Mouse (Mus musculus) ES-CJ7 (cell line): Measurements from ENCODE around the gene Col17a1.

Source experiments
- DNase-seq: peaks from one replicate; pipeline ENCODE4 v3.0.0; 2011; ENCODE audit warnings: low read depth, low spot score

Gene Col17a1

DNA sequence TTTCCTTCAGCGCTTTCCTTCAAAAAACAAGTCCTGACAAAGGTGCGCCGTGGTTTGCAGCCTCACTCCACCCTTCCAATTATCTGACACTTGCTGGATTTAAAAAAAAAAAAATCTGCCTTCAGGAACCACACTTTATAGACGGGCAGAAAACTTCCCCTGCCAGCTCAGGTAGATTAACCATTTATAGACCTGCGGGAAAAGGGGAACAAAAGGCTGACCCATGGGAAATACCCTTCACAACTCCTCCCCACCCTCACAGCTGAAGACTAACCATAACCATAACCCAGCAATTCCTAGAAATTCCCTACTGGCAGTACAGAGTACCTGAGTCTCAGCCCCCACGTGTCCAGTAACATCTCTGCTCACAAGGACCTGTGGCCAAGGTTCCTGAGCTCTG lies at the start of gene Col17a1:
Col17a1 (minus strand) TSS at position 101 of the 400 bp plus-strand sequence.
- DNase-seq: no peak

DNA sequence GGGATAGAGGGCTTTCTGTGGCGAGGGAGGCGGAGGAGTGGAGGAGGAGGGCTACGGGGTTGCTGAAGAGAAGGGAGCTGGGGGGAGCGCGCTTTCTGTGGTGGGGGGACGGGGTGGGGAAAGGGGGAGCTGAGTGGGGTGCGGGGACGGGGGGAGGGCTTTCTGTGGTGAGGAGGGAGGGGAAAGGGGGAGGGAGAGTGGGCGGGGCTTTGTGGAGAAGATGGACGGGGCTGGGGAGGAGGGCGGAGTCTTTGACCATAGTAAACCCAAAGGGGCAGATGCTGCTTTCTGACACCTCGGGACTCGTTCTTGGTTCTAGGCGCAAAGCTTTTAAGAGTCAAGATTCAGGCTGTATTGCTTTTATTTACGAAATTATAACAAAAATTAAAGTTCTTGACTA lies 40.0 kb upstream of the Col17a1 start:
- peak; percentile 67 for DNase-seq

DNA sequence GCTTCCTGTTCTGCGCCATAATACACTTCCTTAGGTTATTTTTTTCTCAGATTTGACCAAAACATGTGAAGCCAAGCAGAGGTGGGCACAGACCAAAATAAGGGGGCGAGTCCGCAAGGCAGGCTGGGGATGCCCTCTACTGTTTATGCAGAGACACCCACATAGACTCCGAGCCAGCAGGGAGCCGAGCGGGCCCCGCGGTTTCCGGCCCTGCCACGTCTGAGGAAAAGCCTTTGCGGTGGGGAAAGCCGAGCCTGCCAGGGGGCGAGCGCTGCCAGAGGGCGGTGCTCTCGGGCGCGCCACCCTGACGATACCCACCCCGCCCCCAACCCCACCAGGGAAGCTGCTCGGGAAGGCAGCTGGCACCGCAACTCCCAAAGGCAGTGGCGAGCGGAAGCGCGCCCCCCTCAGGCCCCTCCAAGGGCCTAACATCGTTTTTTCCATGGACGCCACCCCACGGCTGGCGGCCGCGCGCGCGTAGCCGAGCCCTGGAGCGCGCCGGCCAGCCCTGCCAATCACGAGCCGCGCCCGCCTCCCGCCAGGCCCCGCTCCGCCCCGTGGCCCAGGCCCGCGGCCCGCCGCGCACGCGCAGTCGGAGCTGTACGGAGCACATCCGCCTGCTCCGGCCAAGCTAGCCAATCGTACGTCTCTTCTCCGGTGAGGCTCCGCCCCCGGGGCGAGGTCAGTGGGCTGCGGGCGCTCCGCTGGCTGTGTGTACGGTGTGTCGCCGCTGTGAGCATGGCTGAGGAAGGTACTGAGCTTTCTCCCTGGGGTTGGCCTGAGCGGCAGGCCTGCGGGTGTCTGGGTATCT lies 39.4 kb upstream of the Col17a1 start, which contains the start of gene Sfr1:
Sfr1 (plus strand) TSS at position 612 of the 811 bp plus-strand sequence.
- peak; percentile 96 for DNase-seq

DNA sequence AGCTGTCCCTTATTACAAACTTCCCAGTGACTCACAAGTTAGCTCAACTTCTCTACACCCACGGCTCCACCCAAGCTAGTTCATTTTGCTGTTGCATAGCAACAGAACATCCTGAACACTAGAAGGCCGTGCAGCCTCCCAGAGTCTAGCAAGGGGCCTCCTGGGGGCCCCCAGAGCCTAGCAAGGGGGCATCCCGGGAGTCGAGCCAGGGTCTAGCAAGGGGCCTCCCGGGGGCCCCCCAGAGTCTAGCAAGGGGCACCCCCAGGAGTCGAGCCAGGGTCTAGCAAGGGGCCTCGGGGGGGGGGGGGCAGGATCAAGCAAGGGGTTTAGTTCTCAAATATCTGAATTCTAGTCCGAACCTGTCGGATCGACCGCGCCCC lies 38.8 kb upstream of the Col17a1 start:
- DNase-seq: peak; percentile 69

DNA sequence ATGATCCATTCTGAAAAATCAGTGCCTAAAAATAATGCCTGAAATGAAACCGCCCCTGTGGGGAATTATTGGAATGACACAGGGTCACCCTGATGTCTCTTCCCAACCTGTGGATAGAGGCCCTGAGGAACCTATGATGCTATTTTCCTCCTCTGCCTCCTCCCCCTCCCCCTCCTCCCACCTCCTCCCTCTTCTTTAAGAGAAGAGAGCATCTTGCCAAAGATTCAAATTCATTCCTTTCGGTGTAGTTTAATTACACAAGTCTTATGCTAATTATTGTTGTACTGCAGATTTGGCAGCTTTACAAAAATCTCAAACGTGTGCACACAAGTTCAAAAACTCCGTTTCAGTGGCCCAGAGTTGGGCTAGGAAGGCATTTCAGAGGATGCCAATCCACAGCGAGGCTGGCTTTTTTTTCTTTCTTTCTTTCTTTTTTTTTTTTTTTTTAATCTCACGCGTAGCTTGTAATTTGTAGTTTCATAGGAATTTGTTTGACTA lies 33.8 kb upstream of the Col17a1 start:
- no peak for DNase-seq

DNA sequence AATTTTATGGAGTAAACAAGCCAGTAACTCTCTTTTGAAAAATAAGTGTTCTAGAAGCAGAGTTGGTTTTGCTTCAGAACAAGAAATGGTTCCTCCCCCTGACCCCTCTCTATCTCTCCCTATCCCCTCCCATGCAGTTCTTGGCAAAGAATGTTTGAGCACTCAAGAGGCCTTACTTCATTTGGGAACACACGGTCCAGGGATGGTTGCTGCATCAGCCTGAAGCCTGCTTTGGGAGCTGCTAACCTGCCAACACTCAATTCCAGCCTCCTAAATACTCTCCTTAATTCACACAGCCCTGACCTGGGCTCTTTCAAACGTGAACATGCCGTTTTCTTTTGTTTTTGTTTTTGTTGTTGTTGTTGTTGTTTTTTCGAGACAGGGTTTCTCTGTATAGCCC lies 33.0 kb upstream of the Col17a1 start:
- no peak for DNase-seq

DNA sequence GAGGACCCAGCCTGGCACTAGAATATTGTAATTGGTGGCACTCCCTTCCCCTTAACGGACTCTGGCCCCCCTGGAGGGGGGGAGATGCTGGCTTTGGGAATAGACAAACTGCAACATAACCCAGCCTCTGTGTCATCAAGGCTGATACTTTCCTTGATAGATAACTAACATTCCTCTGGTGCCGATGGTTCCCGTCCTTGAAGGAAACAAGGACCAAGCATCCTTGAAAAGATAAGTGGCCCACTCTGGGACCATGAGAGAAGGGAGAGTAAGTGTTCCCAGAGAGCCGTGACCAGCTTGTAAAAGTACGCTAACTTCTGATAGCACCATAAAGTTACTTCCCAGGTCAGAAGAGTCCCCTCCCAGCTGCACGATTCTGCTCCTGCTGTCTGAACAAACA lies 30.6 kb upstream of the Col17a1 start:
- no peak for DNase-seq

DNA sequence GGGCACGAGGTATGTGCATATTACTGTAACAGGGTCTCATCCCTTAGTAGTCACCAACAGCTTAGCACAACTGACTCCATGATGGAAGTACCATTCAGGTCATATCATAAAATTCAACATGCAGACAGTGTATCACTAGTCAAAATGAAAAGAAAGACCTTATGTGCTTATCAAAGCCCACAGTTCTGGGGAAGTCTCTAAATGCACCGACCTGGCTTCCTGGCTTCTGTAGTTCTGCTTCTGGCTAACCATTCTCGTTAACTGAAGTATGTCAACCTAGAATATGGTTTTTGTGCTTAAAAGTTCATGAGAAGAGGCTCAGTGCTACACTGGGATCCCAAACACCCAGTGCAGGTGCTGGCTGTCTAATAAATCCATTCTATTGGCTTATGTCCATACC lies 27.3 kb upstream of the Col17a1 start:
- DNase-seq: no peak

DNA sequence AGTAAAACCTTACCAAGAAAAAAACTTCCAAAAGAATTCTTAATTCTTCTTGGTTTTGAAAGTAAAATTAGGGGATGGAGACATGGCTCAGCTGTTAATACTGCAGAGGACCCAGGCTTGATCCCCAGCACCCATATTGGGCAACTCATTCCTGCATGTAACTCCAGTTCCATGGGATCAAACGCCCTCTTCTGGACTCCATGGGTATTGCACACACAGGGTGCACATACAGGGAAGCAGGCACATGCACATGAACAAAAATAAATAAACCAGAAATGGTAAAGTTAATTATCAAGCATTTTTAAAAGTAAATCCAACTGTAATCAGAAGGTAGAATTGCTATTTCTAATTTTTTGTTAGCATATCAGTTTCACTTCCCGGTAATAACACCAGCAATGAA lies 24.2 kb upstream of the Col17a1 start:
- peak; percentile 35 for DNase-seq

DNA sequence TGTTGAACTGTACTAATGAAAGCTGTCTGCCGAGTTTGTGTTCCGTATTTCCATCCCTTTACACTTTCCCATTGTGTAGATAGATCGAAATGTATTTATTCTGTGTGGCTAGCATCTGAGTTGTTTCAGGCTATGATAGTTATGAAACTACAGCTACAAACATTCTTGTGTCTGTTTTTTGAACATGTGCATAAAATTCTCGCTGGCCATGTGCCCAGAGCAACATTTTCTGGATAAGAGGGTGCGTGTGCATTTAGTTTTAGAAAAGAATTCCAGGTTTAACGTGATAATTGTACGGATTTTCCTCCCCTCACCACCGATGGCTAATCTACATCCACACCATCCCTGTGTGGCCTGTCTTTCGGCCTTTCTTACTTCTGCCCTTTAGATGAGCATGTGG lies 21.6 kb upstream of the Col17a1 start:
- no peak for DNase-seq

DNA sequence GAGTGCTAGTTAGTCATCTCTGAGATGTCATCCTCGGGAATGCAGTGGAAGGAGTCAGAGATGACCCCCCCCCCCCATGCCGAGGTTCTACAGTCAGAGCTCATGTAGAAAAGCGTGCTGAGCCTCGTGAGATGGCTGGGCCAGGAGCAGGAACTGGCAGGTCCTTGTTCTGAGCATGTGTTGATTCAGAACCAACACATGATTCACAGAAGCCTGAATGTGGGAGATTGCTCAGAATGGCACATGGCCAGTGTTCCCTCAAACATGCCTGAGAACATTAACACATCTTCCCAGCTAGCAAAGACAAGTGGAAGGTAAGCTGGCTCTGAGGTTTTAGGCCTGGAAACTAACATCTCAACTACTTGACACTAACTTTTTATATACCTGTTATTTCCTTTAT lies 18.5 kb upstream of the Col17a1 start:
- no peak for DNase-seq

DNA sequence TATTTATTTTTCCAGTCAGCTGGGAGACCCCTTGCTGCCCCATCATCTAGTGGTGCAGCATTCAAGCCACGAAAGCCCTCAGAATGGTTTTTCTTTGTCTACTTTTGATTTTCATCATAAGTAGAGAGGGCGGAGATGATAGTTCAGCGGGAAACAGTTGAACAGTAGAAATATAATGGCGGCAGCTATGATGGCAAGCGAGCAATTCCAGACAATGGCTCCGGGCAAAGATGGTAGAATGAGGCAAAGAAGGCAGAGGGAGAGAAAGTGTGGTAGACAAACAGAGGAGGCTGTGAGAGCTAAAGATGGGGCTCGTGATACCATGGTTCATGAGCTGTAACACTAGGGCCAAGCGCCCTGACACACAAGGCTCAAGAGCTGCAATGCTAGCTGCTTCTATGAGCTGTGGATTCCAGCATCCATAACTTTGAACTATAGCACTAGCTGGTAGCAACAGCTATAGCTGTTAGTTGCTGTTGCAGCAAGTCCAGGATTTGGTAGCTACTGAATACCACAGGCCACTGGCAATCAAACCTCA lies 13.9 kb upstream of the Col17a1 start:
- peak; percentile 78 for DNase-seq

DNA sequence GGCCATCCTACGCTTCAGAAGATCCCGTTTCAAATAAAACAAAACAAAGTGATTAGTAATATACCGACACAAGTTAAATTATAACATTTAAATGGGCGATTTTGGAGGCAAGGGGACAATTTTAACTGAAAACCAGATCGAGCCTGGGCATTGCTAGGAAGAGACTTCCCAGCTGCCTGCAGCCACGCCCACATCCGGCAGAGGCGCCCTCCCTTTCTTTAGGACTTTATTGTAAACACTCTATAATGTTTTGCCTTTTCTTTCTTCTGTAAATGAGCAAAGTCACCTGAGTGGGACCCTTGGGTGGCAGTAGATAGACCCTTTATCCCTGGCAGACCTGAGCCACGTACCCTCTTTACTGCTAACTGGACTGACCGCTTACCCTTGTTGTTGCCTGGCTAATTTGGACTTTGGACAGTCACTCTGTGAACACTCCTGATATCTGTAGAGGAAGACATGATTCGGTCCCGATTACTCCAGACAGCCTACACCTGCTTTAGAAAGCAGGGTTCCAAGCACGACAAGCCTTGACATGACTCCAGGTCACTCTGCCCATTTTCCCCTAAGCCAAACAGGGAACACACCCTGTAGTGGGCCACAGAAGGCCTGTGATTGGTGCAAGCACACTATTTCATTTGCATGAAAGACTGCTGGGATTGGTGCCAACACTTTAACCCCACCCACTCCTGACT lies 13.3 kb upstream of the Col17a1 start:
- peak; percentile 80 for DNase-seq

DNA sequence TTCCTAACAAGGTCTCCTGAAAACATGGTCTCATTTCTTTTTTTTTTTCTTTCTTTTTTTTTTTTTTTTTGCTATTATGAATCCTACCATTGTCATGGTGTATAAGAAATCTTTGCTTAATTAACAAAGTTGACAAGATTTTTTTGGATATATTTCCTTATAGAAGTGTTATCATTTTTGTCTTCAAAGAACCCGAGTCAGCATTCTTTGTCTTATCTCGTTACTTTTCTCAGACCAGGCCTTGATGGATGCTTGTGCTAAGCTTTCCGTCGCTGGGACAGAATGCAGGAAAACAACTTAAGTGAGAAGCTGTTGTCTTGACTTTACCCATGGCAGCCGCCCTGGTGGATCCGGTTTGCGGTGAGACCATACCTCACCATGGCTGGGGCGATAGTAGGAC lies 8.6 kb upstream of the Col17a1 start:
- DNase-seq: no peak

DNA sequence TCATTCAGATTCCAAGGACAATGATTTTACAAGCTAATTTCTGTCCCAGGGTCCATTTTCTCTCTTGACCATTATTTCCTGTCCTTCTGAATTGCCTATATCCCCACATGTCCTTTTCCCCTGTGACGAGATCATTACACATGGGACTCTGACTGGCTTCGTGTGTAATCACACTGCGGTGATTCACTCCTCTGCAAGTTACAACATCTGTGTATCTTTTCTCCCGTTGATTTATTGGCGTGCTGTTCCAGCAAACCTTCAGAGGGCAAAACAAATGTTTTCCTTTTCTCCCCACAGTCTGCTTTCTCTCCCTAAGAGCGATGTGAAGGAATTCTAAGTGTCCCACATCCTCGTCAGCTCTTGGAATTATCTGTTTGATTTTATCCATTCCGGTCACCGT lies 7.8 kb upstream of the Col17a1 start:
- no peak for DNase-seq

DNA sequence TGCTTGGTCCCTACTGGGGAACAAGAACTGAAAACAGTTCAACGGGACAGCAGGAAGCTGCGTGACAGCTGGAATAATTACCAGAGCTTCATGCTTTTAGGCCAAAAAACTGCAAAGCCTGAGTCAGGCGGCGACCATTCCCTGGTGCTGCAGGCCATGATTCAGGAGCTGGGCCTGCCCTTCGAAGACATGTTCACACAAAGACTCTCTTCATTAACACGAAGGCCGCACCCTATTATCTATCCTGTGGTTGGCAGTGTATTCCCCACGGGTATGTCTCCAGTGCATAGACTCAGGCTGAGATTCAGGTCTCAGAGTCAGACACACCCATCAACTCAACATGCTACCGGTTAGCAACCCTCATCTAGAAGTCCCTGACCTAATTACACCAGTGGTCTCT lies 6.4 kb upstream of the Col17a1 start:
- DNase-seq: no peak

DNA sequence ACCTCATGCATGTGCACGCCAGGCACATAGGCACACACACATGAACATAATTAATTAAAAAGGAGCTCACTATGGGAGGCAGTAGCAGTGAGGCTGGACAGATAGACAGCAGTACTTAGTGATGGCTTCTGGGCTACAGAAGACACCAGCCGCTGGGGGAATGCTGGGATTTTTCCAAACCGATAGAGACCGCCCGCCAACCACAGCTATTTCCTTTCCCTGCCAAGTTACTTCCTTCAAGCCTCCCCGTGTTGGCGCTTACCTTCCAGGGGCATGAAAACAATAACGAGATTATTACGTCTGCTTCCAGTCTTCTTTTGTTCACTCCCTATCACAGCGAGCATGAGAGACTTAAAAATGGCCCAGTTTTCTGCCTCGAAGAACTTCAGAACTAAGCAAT lies 5.2 kb upstream of the Col17a1 start:
- no peak for DNase-seq

DNA sequence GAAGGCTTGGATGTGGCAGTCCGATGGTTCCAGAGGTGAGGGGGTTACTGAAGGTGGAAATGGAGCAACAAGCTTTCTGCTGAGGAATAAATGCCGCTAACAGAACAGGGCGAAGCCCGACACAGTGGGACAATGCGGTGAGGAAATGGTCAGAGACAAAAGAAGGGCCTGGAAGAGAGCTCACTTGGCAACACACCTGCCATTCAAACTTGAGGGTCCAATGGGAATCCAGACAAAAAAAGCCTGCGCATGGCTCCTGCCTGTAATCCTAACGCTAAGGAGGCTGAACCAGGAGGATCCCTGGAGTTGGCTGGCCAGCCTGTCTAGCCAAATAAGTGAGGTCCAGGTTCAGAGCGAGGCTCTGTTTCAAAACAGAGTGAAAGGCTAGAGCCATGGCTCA lies 4.5 kb upstream of the Col17a1 start:
- peak; percentile 68 for DNase-seq

DNA sequence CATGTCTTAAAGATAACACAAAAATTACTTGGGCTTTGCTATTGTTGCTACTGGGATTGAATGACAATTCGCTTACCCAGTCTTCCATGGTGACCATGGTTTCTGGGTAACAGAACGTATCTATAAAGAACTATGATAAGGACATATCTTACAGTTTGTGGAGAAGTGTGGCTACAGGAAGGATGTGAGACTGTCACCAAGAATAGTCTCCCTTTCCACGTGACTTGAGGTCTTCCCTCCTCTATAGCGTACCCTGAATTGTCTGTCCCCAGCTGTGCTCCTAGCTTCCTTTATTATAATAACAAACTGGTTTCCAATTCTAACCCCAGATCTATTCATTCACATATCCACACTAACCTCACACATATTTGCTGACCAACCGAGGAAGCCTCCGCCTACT lies 3.8 kb upstream of the Col17a1 start:
- no peak for DNase-seq

DNA sequence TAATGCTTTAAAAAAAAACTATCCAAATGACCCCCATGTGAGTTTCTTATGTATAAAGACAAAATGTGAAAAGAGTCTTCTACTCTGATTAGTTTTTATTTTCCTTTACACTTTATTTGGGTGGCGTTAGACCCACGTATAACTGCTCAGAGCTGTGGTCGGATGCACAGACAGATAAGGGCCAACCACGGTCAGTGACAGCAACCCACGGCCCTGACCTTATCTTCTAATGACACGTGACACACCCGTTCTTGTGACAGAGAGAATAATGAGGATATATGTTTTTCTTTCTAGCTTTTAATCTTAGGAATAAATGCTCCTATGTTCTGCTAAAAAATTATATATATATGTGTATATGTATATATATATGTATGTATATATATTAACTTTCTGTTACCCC lies 2.3 kb downstream of the Col17a1 start:
- DNase-seq: no peak

DNA sequence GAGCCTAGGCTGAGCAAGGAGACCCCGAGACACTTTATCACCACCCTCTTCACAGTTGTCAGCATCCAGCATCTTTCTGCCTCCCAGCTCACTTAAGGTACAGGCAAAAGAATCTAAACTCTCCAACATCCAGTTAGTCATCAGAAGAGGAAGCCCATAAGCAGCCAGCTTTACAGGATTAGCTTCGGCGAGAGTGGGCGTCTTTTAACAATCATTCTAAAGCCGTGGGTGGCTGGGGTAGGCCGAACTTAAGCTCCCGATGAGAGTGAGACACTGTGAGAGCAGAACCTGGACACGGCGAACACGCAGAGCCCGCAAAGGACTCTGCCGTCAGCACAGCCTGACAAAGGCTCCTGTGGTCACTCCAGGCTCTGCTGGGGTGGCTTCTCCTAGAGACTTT lies 13.2 kb downstream of the Col17a1 start:
- no peak for DNase-seq

DNA sequence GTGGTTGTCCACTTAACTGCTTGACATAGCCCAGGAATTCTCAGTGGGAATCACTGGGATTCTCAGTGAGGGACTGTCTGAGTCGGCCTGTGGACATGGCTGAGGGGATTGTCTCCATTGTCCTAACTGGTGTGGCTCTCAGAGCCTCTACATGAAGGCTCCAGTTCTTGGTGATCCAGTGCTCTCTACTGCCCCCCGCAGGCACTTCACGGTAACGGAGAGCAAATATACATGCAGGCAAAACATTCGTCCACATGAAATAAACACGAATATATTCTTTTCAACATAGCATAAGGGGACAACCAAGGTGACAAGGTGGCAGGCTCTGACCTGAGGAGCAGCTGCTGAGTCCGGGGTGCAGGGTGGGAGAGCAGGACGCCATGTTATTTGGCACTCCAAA lies 17.5 kb downstream of the Col17a1 start:
- DNase-seq: peak; percentile 67

DNA sequence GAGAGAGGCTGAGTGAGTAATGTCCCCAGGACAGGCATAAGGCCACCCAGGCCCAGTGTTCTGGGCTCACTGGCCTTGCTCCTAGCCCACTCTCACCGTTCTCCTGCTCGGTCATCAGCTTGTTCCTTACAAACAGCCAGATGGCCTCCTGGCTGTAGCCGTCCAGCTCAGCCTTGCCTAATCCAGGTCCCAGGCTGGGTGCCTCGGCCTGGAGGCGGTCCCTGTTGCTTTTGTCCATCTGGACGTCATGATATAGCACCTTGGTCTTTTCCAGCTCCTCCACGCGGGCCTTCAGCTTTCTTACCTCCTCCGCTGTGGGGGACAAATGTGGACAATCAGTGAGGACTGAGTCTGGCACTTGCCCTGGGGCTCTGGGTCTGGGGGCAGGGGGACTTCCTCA lies 23.5 kb downstream of the Col17a1 start:
- DNase-seq: no peak
